Mouse (Mus musculus): ENCODE data around the gene R3hdm1.

DNA sequence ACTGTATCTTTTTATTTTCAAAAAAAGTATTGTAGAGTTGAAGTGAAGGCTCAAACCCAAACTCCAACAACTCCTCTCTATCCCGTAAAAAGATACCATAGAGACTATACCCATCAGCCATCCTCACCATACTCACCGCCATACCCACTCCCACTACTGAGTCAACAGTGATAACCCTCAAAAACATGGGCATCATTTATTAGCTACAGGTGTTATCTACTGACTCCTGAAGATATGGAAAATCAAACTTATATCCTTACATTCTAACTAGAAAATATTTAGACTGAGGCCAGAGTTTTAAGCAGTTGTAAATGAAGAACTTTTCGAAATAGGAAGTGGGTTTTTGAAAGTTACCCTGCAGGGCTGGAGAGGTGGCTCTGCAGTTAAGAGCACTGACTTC is 33.1 kb upstream of the R3hdm1 start:
- TF ChIP-seq CTCF (conservative IDR thresholded peaks at IDR 0.05; ENCODE audit: low read length) (no peak), POU5F1 (IDR thresholded peaks at IDR 0.05; ENCODE audit: borderline replicate concordance, low read length) (no peak)
